Mouse (Mus musculus): Measurements from ENCODE around the gene Bmp6. TPM values are rescaled to one million over a fixed set of nuclear protein-coding genes. Genes with fewer than 3 reads are reported as not detected.
A peak's percentile ranks its signal among the peaks of the same experiment; 100 is the strongest.

Bmp6 gene
- polyA plus RNA-seq, 1 experiment from 2014 or later: not detected

DNA sequence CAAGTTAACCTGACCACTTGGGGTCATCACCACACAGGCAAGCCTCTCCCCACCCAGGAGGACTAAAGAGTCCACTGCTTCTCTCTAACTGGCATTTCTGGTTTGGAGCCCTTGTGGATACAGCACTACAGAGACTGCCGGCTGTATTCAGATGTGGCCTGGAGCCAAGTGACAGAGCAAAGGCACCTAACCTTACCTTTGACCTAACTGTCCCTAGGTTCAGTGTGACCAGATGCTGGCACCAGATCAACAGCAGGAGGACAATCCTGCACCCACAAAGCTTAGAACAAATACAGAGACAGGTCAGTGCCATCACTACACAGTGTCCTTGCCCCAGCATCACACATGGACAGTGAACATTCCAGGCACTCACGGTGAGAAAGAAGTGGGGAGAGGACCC, 181.2 kb downstream of the Bmp6 start:
- H3K79me2 ChIP-seq (ENCODE audit: inconsistent target): peaks cover 56% of the 10 kb centered on the region
- WGBS (ENCODE audit: missing documents): 96% methylated on average over 2 of the region's 2 CpGs
- H3K4me3 ChIP-seq (ENCODE audit: inconsistent target): no peak overlapping the region
- H3K27ac ChIP-seq: no peak overlapping the region
- H3K36me3 ChIP-seq (ENCODE audit: inconsistent target): no peaks in the 10 kb centered on the region

DNA sequence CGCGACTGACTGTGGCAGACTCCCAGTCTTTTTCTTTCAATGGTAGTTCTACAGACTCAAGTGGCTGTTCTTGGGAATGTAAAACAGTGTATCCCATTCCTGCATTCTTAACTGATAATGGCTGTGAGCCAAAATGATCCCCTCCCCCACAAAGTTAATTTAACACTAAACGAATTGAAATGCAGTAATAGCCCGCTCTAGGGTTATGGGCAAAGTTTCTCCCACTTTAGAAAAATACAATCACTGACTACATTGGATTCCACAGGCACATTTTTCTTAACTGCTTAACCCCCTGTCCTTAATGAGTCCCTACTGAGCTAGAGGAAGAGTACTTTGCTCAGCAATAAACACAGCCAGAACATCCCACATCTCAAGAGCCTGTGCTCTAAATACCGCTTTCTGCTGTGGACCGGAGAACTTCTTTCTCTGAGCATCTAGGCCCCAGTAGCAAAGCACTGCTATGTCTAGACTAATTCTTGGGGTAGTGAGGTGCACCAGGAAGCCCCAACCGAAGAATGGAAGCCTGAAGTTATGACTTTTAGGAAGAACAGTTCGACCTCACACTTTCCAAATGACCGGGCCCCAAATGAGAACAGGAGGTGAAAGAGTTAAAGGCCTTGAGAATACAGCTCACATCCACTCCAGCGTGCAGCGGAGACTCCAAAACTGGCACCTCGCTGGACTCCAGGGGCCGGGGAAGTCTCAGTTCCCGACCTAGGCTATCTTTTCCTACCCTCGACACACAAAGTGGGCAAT, 182.3 kb downstream of the Bmp6 start:
- H3K4me3 ChIP-seq (ENCODE audit: inconsistent target): peak overlapping the region; percentile 76
- WGBS (ENCODE audit: missing documents): 24% methylated on average over 15 of the region's 15 CpGs
- H3K27ac ChIP-seq: peak overlapping the region; percentile 58
- no peaks in the 10 kb centered on the region for H3K36me3 ChIP-seq (ENCODE audit: inconsistent target)
- peaks cover 46% of the 10 kb centered on the region for H3K79me2 ChIP-seq (ENCODE audit: inconsistent target)

DNA sequence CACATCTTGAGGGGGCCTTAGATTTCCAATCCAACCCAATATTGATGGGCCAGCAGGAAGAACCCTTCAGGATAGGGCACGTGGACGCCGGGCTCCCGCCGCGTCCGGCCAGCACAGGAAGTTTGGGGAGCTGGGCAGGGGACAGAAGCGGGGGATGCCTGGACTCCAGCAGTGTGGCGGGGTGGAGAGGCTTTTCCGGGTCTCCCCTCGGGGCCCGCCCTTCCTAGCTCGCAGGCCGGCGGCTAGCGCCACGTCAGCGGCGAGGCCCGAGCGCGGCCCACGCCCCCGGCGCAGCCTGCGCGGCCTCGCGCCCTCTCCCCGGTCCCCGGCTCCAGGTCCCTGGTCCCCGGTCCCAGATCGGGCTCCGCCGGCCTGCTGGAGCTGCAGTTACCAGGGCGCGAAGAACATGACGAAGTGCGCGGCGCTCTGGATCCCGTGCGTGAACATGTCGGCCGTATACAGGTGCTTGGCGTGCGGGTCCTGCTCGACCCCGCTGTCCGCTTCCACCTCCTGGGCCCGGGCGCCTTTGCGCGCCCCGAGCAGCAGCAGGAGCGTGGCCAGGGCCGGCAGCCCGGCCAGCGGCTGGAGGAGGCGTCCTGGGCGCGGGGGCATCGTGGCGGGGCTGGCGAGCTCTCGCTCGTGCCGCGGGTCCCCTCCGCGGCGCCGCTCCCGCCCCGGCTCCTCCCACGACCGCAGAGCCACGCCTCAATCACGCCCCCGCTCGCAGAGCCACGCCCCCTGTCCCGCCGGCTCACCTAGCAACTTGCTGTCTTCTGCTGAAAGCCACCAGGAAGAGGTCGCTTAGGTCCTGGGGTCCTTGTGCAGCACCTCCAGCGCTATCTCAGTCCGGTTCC, 183.1 kb downstream of the Bmp6 start:
- Histone ChIP-seq H3K27ac (peak overlapping the region; percentile 58), H3K4me3 (ENCODE audit: inconsistent target) (peak overlapping the region; percentile 76), H3K79me2 (ENCODE audit: inconsistent target) (peaks cover 46% of the 10 kb centered on the region), H3K36me3 (ENCODE audit: inconsistent target) (no peaks in the 10 kb centered on the region)
- WGBS (ENCODE audit: missing documents): 2% methylated on average over 68 of the region's 87 CpGs

DNA sequence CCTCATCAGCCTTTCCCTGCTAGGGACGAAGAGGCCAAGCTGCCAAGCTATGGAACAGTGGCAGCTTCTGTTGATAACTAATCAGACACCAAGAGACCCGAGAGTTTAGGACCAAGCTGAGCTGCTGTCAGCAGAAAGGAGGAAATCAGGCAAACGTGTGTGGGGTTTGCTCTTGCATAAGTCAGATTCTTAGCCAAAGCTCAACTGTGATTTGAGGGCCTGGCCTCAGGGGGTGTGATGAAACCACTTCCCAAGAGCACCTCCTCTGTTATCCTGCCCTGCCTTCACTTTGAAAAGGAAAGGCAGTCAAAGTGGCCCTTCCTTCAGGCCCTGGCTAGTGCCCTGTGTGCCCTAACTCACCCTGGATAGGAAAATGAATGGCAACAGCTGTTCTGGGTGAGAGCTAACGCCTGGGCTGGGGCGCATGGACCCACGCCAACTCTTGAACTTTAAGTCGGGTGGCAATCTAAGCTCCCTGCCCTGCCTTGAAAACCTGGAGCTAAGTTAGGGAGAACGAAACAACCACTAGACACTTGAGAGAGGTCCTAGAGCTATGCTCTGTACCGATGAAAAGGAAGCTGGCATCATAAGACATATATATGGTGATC, 183.9 kb downstream of the Bmp6 start, which contains the start of gene Txndc5:
Txndc5 (minus strand) TSS at position 138 of the 608 bp plus-strand sequence.
- Histone ChIP-seq H3K36me3 (ENCODE audit: inconsistent target) (no peaks in the 10 kb centered on the region), H3K4me3 (ENCODE audit: inconsistent target) (peak within 1 kb of the TSS; percentile 76), H3K27ac (peak within 1 kb of the TSS; percentile 58), H3K79me2 (ENCODE audit: inconsistent target) (peaks cover 38% of the 10 kb centered on the region)
- WGBS (ENCODE audit: missing documents): 49% methylated on average over 9 of the region's 9 CpGs

DNA sequence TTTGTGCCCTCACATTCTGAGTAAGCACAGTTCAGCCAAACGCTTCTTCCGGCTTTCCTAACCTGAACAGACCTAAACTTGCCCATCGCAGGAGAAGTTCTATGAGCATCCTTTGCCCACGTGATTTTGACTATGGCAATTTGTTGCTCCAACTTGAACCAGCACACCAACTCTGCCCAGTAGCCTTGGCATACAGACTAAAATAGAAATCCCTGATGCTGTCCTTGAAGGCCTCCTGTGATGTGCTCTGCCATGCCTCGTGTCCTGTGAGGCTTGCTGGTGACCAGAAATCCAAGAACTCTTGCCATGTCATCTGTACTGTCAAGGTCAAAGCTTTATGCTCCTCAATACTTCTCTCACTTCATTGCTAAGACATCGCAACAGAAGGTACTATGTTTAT, 184.7 kb downstream of the Bmp6 start:
- Histone ChIP-seq H3K27ac (no peak overlapping the region), H3K4me3 (ENCODE audit: inconsistent target) (no peak overlapping the region), H3K79me2 (ENCODE audit: inconsistent target) (peaks cover 31% of the 10 kb centered on the region), H3K36me3 (ENCODE audit: inconsistent target) (no peaks in the 10 kb centered on the region)
- 93% methylated on average over 6 of the region's 6 CpGs for WGBS (ENCODE audit: missing documents)

DNA sequence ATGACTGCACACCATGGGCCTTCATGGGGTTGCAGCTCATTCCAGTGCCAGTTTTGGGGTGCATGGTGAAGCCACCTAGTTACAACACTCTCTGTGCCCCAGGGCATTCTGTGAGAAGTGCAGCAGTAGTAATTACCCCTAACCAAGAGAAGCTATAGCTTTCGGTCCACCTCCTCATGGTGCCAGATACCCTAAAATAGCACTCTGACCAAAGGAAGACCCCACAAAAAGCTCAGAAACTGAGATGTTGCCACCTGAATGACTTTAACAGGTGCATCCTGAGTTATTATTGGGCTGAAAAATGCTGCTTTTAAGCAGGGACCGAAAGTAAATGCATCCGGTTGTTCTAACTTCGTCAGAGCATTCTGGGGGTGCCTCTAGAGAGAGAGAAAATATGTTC, 186.6 kb downstream of the Bmp6 start:
- WGBS (ENCODE audit: missing documents): 93% methylated on average over 4 of the region's 4 CpGs
- H3K27ac ChIP-seq: no peak overlapping the region

DNA sequence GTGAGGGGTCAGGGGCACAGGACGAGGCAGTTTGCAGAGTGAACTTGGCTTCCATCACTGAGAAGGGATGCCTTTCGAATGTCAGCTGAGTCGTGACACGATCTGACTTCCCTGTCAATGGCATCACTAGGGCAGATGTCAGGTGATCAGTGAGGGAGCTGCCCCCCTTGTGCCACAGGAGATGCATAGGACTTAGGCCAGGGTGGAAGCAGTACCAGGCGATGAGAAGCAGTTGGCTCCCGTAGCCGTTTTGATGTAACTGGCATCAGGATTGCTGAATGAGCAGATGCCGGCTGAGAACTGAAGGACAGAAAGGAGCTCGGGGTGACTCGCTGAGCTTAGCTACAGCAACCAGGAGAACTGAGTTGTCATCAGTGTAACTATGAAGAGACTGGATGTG, 188.6 kb downstream of the Bmp6 start:
- no peaks in the 10 kb centered on the region for H3K36me3 ChIP-seq (ENCODE audit: inconsistent target)
- WGBS (ENCODE audit: missing documents): 91% methylated on average over 10 of the region's 10 CpGs

More for the DNA sequence above, 186.6 kb downstream of the Bmp6 start:
- Histone ChIP-seq H3K79me2 (ENCODE audit: inconsistent target) (peaks cover 12% of the 10 kb centered on the region), H3K4me3 (ENCODE audit: inconsistent target) (no peak overlapping the region), H3K36me3 (ENCODE audit: inconsistent target) (no peaks in the 10 kb centered on the region)

DNA sequence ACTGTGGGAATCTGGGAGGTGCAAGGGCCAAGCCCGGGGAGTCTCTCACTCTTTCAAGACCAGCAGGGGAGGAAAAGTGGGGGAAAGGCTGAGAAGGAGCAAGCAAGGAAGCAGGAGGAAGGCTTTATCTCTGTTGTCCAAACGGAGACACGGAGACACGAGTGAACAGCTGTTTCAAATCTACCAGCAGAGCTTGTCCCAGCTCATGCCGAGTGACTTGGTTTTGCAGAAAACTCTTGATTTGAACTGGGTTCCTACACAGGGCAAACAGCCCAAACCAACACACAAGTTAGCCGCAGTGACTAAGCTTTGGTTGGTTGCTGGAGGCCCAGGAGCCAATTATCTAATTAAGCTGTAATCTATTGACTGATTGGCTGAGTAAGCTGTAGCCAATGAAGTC, 189.1 kb downstream of the Bmp6 start:
- H3K79me2 ChIP-seq (ENCODE audit: inconsistent target): no peaks in the 10 kb centered on the region
- H3K4me3 ChIP-seq (ENCODE audit: inconsistent target): no peak overlapping the region
- H3K27ac ChIP-seq: no peak overlapping the region
- 66% methylated on average over 6 of the region's 6 CpGs for WGBS (ENCODE audit: missing documents)
- no peaks in the 10 kb centered on the region for H3K36me3 ChIP-seq (ENCODE audit: inconsistent target)

More for the DNA sequence above, 188.6 kb downstream of the Bmp6 start:
- Histone ChIP-seq H3K27ac (no peak overlapping the region), H3K4me3 (ENCODE audit: inconsistent target) (no peak overlapping the region), H3K79me2 (ENCODE audit: inconsistent target) (no peaks in the 10 kb centered on the region)

DNA sequence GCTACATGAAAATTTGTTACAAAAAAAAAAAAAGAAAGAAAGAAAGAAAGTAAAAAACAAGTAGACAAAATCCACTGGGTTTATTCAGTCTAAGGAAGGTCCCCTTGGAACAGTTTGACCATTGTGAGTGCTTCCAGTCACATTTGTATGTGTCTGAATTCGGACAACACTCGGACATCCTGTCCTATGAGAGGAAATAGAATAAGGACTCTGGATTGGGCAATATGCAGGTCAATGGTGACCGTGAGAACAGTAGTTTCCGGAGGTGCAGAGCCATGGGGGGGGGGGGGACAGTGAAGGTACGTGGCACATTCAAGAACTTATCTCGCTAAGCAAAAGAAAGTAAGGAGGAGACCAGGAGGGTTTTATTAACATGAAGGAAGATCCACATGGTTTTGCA, 189.8 kb downstream of the Bmp6 start:
- 62% methylated on average over 6 of the region's 6 CpGs for WGBS (ENCODE audit: missing documents)
- Histone ChIP-seq H3K36me3 (ENCODE audit: inconsistent target) (no peaks in the 10 kb centered on the region), H3K79me2 (ENCODE audit: inconsistent target) (no peaks in the 10 kb centered on the region), H3K27ac (no peak overlapping the region), H3K4me3 (ENCODE audit: inconsistent target) (no peak overlapping the region)

DNA sequence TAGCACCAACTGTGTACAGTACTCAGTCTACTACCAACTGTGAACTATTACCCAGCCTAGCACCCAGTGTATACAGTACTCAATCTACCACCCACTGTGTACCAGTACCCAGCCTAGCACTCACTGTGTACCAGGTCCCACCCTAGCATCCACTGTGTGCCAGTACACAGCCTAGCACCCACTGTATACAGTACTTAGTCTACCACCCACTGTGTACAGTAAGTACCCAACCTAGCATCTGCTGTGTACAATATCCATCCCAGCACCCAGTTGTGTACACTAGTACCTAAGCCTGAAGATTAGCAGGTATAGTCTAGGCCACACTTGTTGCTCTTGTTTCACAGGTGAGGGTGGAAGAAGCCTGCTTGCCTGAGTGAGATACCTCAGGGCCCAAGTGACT, 192.6 kb downstream of the Bmp6 start:
- no peak overlapping the region for H3K27ac ChIP-seq
- H3K36me3 ChIP-seq (ENCODE audit: inconsistent target): no peaks in the 10 kb centered on the region
- no peak overlapping the region for H3K4me3 ChIP-seq (ENCODE audit: inconsistent target)
- no peaks in the 10 kb centered on the region for H3K79me2 ChIP-seq (ENCODE audit: inconsistent target)

DNA sequence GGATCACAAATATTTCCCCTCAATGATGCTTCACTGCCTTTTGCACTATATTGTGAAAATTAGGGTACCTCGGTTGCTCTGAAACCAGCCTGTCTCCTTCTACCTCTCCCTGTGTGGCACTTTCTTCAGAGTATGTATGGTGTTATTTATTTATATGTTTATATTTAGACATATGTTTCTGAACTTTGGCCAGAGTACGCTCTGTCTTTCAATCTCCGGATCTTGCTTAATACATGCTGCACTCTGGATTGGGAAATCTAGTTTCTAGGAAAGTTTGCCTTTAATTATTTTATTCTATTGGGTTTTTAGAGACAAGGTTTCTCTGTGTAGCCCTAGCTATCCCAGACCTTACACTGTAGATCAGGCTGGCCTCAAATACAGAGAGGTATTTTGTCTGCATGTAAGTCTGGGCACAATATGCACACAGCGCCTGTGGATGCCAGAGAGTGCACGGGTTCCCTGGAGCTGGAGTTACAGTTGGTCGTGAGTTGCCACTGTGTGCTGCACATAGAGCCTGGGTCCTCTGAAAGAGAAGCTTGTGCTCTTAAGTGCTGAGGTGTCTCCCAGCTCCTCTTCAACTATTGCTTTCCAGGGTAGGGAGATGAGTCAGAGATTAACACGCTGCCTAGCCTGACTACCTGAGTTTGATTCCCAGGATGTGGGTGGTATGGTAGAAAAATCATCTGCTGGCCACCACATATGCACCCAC, 194.4 kb downstream of the Bmp6 start:
- H3K27ac ChIP-seq: no peak overlapping the region
- no peaks in the 10 kb centered on the region for H3K36me3 ChIP-seq (ENCODE audit: inconsistent target)
- H3K4me3 ChIP-seq (ENCODE audit: inconsistent target): no peak overlapping the region
- no peaks in the 10 kb centered on the region for H3K79me2 ChIP-seq (ENCODE audit: inconsistent target)
- WGBS (ENCODE audit: missing documents): 88% methylated on average over 6 of the region's 7 CpGs

DNA sequence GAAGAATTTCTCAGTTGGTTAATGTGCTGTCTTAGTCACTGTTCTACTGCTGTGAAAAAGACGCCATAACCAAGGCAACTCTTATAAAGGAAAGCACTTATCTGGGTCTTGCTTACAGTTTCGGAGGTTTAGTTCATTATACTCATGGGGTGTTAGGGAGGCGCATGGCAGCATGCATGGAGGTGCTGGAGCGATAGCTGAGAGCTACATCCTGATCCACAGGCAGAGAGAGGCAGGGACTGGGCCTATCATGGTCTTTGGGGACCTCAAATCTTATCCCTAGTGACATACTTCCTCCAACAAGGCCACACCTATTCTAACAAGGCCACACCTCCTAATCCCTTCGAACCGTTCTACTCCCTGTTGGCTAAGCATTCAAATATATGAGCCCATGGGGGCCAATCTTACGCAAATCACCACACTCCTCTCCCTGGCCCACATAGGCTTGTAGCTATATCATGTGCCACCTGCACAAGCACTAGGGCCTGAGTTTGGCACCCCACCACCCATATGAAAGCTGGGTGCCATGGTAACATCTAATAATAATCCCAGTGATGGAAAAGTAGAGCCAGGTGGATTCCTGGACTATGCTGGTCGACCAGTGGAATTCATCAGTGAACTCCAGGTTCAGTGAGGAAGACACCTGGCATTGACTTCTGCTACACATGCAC, 198.7 kb downstream of the Bmp6 start:
- Histone ChIP-seq H3K27ac (no peak overlapping the region), H3K36me3 (ENCODE audit: inconsistent target) (no peaks in the 10 kb centered on the region), H3K79me2 (ENCODE audit: inconsistent target) (no peaks in the 10 kb centered on the region), H3K4me3 (ENCODE audit: inconsistent target) (no peak overlapping the region)
- WGBS (ENCODE audit: missing documents): 92% methylated on average over 8 of the region's 8 CpGs

DNA sequence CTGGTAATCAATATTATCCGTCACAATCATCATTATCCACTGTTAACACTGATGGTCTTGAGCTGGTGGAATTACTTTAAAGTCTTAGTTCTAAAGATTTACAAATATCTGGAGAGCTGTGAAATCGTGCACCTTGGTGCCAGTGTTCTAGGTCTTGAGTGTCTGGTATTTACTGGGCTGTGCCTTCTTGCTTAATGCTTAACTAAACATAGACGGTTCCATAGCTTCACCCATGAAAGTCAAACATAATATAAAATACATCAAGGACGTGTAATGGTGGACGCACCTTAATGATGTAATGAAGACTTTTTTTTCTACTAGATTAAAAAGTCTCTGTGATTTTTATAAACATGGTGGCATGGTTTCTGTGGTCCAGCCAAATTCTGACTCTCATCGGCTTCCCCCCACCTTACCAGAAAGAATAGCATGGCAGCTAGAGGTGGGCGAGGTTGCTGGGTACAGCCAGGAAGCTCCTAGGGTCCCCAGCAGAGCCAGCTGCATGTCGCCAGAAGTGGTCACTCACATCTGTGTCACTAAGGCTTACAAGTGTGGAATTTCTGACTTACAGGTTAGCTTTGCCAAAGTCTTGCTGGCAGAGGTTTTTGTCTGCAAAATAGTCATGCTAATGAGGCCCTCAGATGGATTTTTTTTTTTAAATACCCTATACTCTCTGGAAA, 200.0 kb downstream of the Bmp6 start:
- 95% methylated on average over 8 of the region's 8 CpGs for WGBS (ENCODE audit: missing documents)
- Histone ChIP-seq H3K79me2 (ENCODE audit: inconsistent target) (no peaks in the 10 kb centered on the region), H3K27ac (no peak overlapping the region), H3K4me3 (ENCODE audit: inconsistent target) (no peak overlapping the region), H3K36me3 (ENCODE audit: inconsistent target) (no peaks in the 10 kb centered on the region)

Measured in macrophage (primary cell).